Mouse (Mus musculus): ENCODE measurements around the gene Pnma1. TPM values are rescaled to one million over a fixed set of nuclear protein-coding genes. Genes with fewer than 3 reads are reported as not detected.
A peak's percentile ranks its signal among the peaks of the same experiment; 100 is the strongest.

Pnma1 gene
- polyA plus RNA-seq, 1 experiment from 2014 or later = 0.43 TPM

GRCm38 (mm10) chr12:84125892-84126291 is 22.4 kb downstream of the Pnma1 start:
- H3K4me2 ChIP-seq (replicated peaks; ENCODE audit: low read depth) = no peak overlapping the region
- H3K27ac ChIP-seq (ENCODE audit: low read depth, low read length) = no peak overlapping the region
- no peak for TF ChIP-seq CTCF (IDR thresholded peaks at IDR 0.05; ENCODE audit: low read depth)
- no peak for ATAC-seq
- 83% methylated on average over 12 of the region's 12 CpGs for WGBS
- H3K36me3 ChIP-seq (ENCODE audit: control insufficient read depth, insufficient read depth) = peaks cover 21% of the 10 kb centered on the region
- no peak overlapping the region for H3K9ac ChIP-seq (ENCODE audit: low read depth, low read length)
- H3K9me3 ChIP-seq (ENCODE audit: control insufficient read depth) = no peaks in the 10 kb centered on the region
- no peaks in the 10 kb centered on the region for H3K27me3 ChIP-seq (replicated peaks; ENCODE audit: control insufficient read depth, insufficient read depth, low read length)
- no peak overlapping the region for H3K4me3 ChIP-seq (ENCODE audit: low read depth, low read length)
- no peaks in the 10 kb centered on the region for H3K4me1 ChIP-seq (replicated peaks; ENCODE audit: control insufficient read depth, insufficient read depth, low read length)

GRCm38 (mm10) chr12:84119584-84119983 is 28.7 kb downstream of the Pnma1 start:
- Histone ChIP-seq H3K36me3 (ENCODE audit: control insufficient read depth, insufficient read depth) (no peaks in the 10 kb centered on the region), H3K4me3 (ENCODE audit: low read depth, low read length) (no peak overlapping the region), H3K27me3 (replicated peaks; ENCODE audit: control insufficient read depth, insufficient read depth, low read length) (no peaks in the 10 kb centered on the region), H3K9me3 (ENCODE audit: control insufficient read depth) (no peaks in the 10 kb centered on the region), H3K27ac (ENCODE audit: low read depth, low read length) (no peak overlapping the region), H3K4me1 (replicated peaks; ENCODE audit: control insufficient read depth, insufficient read depth, low read length) (no peaks in the 10 kb centered on the region), H3K4me2 (replicated peaks; ENCODE audit: low read depth) (no peak overlapping the region), H3K9ac (ENCODE audit: low read depth, low read length) (no peak overlapping the region)
- no peak for ATAC-seq
- WGBS = 95% methylated on average over 5 of the region's 5 CpGs
- no peak for TF ChIP-seq CTCF (IDR thresholded peaks at IDR 0.05; ENCODE audit: low read depth)

- Histone ChIP-seq H3K36me3 (ENCODE audit: control insufficient read depth, insufficient read depth) (peaks cover 3% of the 10 kb centered on the region; the same call in 1 of the 2 replicates), H3K9ac (ENCODE audit: low read depth, low read length) (peak within 1 kb of the TSS; percentile 37), H3K4me2 (replicated peaks; ENCODE audit: low read depth) (peak within 1 kb of the TSS; percentile 89), H3K4me1 (replicated peaks; ENCODE audit: control insufficient read depth, insufficient read depth, low read length) (no peaks in the 10 kb centered on the region), H3K27ac (ENCODE audit: low read depth, low read length) (no peak within 1 kb of the TSS), H3K4me3 (ENCODE audit: low read depth, low read length) (peak within 1 kb of the TSS; percentile 70), H3K9me3 (ENCODE audit: control insufficient read depth) (no peaks in the 10 kb centered on the region), H3K27me3 (replicated peaks; ENCODE audit: control insufficient read depth, insufficient read depth, low read length) (no peaks in the 10 kb centered on the region)
- 4% methylated on average over 31 of the region's 35 CpGs for WGBS
- peak; percentile 42; the same call in 1 of the 2 replicates for TF ChIP-seq CTCF (IDR thresholded peaks at IDR 0.05; ENCODE audit: low read depth)
- ATAC-seq = peak; percentile 78; the same call in 1 of the 2 replicates
Measured at GRCm38 (mm10) chr12:84114153-84114994, 33.9 kb downstream of the Pnma1 start, which contains the start of gene Dnal1. Gene Dnal1, plus strand, starts transcription at chr12:84114366.

- Histone ChIP-seq H3K27me3 (replicated peaks; ENCODE audit: control insufficient read depth, insufficient read depth, low read length) (no peaks in the 10 kb centered on the region), H3K4me3 (ENCODE audit: low read depth, low read length) (peak overlapping the region; percentile 70; the same call in 1 of the 2 replicates), H3K9me3 (ENCODE audit: control insufficient read depth) (no peaks in the 10 kb centered on the region), H3K4me2 (replicated peaks; ENCODE audit: low read depth) (peak overlapping the region; percentile 89), H3K27ac (ENCODE audit: low read depth, low read length) (no peak overlapping the region), H3K9ac (ENCODE audit: low read depth, low read length) (no peak overlapping the region), H3K4me1 (replicated peaks; ENCODE audit: control insufficient read depth, insufficient read depth, low read length) (no peaks in the 10 kb centered on the region), H3K36me3 (ENCODE audit: control insufficient read depth, insufficient read depth) (peaks cover 7% of the 10 kb centered on the region; the same call in 1 of the 2 replicates)
- 32% methylated on average over 6 of the region's 6 CpGs for WGBS
- TF ChIP-seq CTCF (IDR thresholded peaks at IDR 0.05; ENCODE audit: low read depth) = no peak
- ATAC-seq = no peak
Measured at GRCm38 (mm10) chr12:84113676-84114075, 34.6 kb downstream of the Pnma1 start.

- no peaks in the 10 kb centered on the region for H3K9me3 ChIP-seq (ENCODE audit: control insufficient read depth)
- no peak overlapping the region for H3K27ac ChIP-seq (ENCODE audit: low read depth, low read length)
- H3K9ac ChIP-seq (ENCODE audit: low read depth, low read length) = no peak overlapping the region
- no peaks in the 10 kb centered on the region for H3K4me1 ChIP-seq (replicated peaks; ENCODE audit: control insufficient read depth, insufficient read depth, low read length)
- no peak overlapping the region for H3K4me3 ChIP-seq (ENCODE audit: low read depth, low read length)
- H3K36me3 ChIP-seq (ENCODE audit: control insufficient read depth, insufficient read depth) = peaks cover 7% of the 10 kb centered on the region; the same call in 1 of the 2 replicates
- no peak overlapping the region for H3K4me2 ChIP-seq (replicated peaks; ENCODE audit: low read depth)
- WGBS = 92% methylated on average over 4 of the region's 4 CpGs
- TF ChIP-seq CTCF (IDR thresholded peaks at IDR 0.05; ENCODE audit: low read depth) = no peak
- no peak for ATAC-seq
- no peaks in the 10 kb centered on the region for H3K27me3 ChIP-seq (replicated peaks; ENCODE audit: control insufficient read depth, insufficient read depth, low read length)
Measured at GRCm38 (mm10) chr12:84110814-84111213, 37.5 kb downstream of the Pnma1 start.

GRCm38 (mm10) chr12:84109924-84110323 is 38.4 kb downstream of the Pnma1 start:
- Histone ChIP-seq H3K9me3 (ENCODE audit: control insufficient read depth) (no peaks in the 10 kb centered on the region), H3K27ac (ENCODE audit: low read depth, low read length) (no peak overlapping the region), H3K36me3 (ENCODE audit: control insufficient read depth, insufficient read depth) (peaks cover 7% of the 10 kb centered on the region; the same call in 1 of the 2 replicates), H3K9ac (ENCODE audit: low read depth, low read length) (no peak overlapping the region), H3K4me1 (replicated peaks; ENCODE audit: control insufficient read depth, insufficient read depth, low read length) (no peaks in the 10 kb centered on the region), H3K27me3 (replicated peaks; ENCODE audit: control insufficient read depth, insufficient read depth, low read length) (no peaks in the 10 kb centered on the region), H3K4me3 (ENCODE audit: low read depth, low read length) (no peak overlapping the region), H3K4me2 (replicated peaks; ENCODE audit: low read depth) (no peak overlapping the region)
- TF ChIP-seq CTCF (IDR thresholded peaks at IDR 0.05; ENCODE audit: low read depth) = 0 out of 2 replicates have a peak, but pooled peaks have one; percentile 11
- no peak for ATAC-seq
- 82% methylated on average over 1 of the region's 1 CpGs for WGBS

Measured in intestine, postnatal 0 days (tissue).